Mouse (Mus musculus): ENCODE results near the gene Cdh23. TPM values are rescaled to one million over a fixed set of nuclear protein-coding genes. Genes with fewer than 3 reads are reported as not detected.
A peak's percentile ranks its signal among the peaks of the same experiment; 100 is the strongest.

Gene Cdh23
- polyA plus RNA-seq, 2 experiments = 0.73 to 2.7 TPM

DNA sequence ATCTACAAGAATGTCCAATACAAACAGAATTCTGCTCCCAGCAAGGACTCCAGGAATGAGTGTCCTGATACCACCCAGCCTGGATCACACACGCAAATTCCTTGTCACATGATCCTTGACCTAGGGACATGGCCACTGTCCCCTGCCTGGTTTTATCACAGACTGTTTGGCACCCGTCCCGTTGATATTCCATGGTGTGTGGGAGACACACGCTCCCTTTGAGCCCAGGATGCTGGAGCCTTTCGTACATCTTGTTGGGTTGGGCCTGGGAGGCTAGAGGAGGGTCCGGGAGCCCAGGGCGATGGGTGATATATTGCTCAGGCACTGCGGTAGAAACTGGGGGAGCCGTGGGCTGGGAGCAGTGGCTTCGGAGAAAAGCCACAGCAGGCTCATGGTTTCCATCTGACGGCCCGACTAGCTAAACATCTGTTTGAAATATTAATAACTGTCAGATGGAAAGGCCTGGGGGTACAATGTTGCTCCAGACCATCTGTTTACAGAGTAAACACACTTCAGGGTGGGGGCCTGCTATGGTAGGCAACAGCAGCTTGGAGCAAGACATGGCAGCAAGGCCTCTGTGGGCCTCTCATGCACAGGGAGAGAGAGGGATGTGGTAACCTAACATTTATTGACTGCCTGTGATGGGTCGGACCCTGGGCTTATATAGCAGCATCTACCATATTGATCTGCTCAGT, 232.2 kb downstream of the Cdh23 start:
- no peaks in the 10 kb centered on the region for H3K36me3 ChIP-seq (ENCODE audit: control insufficient read depth, insufficient read depth, low read length)
- H3K4me2 ChIP-seq (replicated peaks; ENCODE audit: low read depth, low read length, severe bottlenecking) = no peak overlapping the region
- H3K27me3 ChIP-seq (ENCODE audit: control insufficient read depth, insufficient read depth, low read length) = no peaks in the 10 kb centered on the region
- no peaks in the 10 kb centered on the region for H3K4me1 ChIP-seq (ENCODE audit: control insufficient read depth, insufficient read depth, low read length)
- no peaks in the 10 kb centered on the region for H3K9me3 ChIP-seq (ENCODE audit: control insufficient read depth, low read length)
- TF ChIP-seq POLR2A (IDR thresholded peaks at IDR 0.05; ENCODE audit: borderline replicate concordance, extremely low read depth, insufficient read depth, insufficient read length) = no peak
- H3K4me3 ChIP-seq (replicated peaks; ENCODE audit: low read length) = no peak overlapping the region
- no peak overlapping the region for H3K9ac ChIP-seq (ENCODE audit: low read depth, low read length, severe bottlenecking)
- ATAC-seq (ENCODE audit: low FRiP score, low read depth) (no peak), DNase-seq (ENCODE audit: low spot score) (no peak)
- no peak overlapping the region for H3K27ac ChIP-seq (replicated peaks; ENCODE audit: low read depth, low read length)
- 66% methylated on average over 13 of the region's 13 CpGs for WGBS

DNA sequence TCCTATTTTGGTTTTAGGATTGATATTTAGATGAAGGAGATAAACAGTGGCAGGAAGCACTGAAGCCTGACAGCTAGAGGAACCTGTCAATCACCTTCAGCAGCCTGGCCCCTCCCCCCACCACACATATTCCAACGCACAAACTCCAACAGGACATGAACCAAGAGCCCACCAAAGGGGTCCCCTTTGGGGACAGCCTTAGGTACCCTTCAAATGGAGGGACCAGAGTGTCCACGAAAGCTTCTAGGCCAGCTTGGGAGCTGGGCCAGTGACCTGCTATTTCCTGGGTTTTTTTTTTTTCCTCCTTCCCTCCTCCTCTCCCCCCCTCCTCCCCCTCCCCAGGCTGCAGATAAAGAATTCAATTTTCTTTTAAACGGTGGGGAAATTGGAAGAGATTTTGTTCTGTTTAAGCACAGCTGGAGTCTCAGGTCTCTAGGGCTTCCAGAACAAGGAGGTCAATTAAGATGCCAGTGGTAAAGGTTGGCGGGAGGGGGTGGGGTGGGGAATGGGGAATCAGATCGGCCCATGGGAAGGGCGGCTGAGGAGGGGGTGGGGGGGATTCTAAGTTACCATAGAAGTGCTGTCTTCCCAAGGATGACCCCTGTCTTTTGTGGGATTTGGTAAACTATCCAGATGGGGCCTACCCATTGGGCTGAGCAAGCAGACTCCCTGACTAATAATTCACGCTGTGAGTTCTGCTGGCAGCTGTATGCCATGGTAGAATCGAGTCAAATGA, 239.5 kb downstream of the Cdh23 start:
- TF ChIP-seq POLR2A (IDR thresholded peaks at IDR 0.05; ENCODE audit: borderline replicate concordance, extremely low read depth, insufficient read depth, insufficient read length) = no peak
- Histone ChIP-seq H3K27me3 (ENCODE audit: control insufficient read depth, insufficient read depth, low read length) (no peaks in the 10 kb centered on the region), H3K4me2 (replicated peaks; ENCODE audit: low read depth, low read length, severe bottlenecking) (no peak overlapping the region), H3K4me3 (replicated peaks; ENCODE audit: low read length) (no peak overlapping the region), H3K4me1 (ENCODE audit: control insufficient read depth, insufficient read depth, low read length) (no peaks in the 10 kb centered on the region), H3K27ac (replicated peaks; ENCODE audit: low read depth, low read length) (no peak overlapping the region), H3K9ac (ENCODE audit: low read depth, low read length, severe bottlenecking) (no peak overlapping the region), H3K9me3 (ENCODE audit: control insufficient read depth, low read length) (no peaks in the 10 kb centered on the region), H3K36me3 (ENCODE audit: control insufficient read depth, insufficient read depth, low read length) (no peaks in the 10 kb centered on the region)
- DNase-seq (ENCODE audit: low spot score) (no peak), ATAC-seq (ENCODE audit: low FRiP score, low read depth) (no peak)
- 16% methylated on average over 8 of the region's 8 CpGs for WGBS

DNA sequence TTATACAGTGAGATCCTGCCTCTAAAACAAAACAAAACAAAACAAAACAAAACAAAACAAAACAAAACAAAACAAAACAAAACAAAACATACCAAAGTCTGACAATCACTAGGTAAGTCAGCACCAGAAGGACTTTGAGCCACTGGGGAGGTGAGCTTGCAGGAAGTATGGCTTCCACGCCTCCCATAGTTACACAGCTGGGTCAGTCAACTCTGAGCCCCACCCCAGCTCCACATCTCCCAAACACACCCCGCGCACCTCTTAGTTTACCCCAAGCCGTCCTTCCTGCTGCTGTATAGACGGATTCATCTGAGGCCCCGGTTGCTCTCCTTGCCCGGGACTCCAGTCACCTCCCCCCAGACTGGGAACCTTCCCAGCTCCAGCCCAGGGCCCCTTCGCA, 241.1 kb downstream of the Cdh23 start:
- TF ChIP-seq POLR2A (IDR thresholded peaks at IDR 0.05; ENCODE audit: borderline replicate concordance, extremely low read depth, insufficient read depth, insufficient read length) = no peak
- H3K27me3 ChIP-seq (ENCODE audit: control insufficient read depth, insufficient read depth, low read length) = no peaks in the 10 kb centered on the region
- no peak overlapping the region for H3K4me3 ChIP-seq (replicated peaks; ENCODE audit: low read length)
- H3K9me3 ChIP-seq (ENCODE audit: control insufficient read depth, low read length) = no peaks in the 10 kb centered on the region
- H3K4me2 ChIP-seq (replicated peaks; ENCODE audit: low read depth, low read length, severe bottlenecking) = no peak overlapping the region
- no peak overlapping the region for H3K9ac ChIP-seq (ENCODE audit: low read depth, low read length, severe bottlenecking)
- 66% methylated on average over 8 of the region's 8 CpGs for WGBS
- H3K36me3 ChIP-seq (ENCODE audit: control insufficient read depth, insufficient read depth, low read length) = no peaks in the 10 kb centered on the region
- H3K4me1 ChIP-seq (ENCODE audit: control insufficient read depth, insufficient read depth, low read length) = no peaks in the 10 kb centered on the region
- ATAC-seq (ENCODE audit: low FRiP score, low read depth) (no peak), DNase-seq (ENCODE audit: low spot score) (no peak)
- H3K27ac ChIP-seq (replicated peaks; ENCODE audit: low read depth, low read length) = no peak overlapping the region

DNA sequence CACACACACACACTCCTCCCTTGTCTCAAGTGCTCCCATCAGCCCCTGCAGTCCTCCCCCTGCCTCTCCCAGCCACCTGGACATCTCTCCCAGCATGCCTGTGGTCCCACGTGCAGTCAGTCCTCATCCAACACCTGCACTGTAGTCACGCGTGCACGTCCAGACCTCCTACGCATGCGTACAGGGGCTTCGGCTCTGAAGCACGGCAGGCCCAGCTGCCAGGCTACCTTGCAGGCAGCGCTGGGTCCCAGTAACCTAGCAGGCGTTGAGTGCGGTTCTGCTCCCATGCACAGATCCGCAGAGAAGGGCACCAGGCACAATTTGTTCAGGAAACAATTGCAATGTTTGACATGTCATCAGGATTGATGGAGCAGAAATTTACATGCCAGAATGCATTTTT, 249.1 kb downstream of the Cdh23 start:
- no peak overlapping the region for H3K27ac ChIP-seq (replicated peaks; ENCODE audit: low read depth, low read length)
- DNase-seq (ENCODE audit: low spot score) = no peak
- no peak overlapping the region for H3K9ac ChIP-seq (ENCODE audit: low read depth, low read length, severe bottlenecking)
- ATAC-seq (ENCODE audit: low FRiP score, low read depth) = no peak
- no peak overlapping the region for H3K4me3 ChIP-seq (replicated peaks; ENCODE audit: low read length)
- no peak for TF ChIP-seq POLR2A (IDR thresholded peaks at IDR 0.05; ENCODE audit: borderline replicate concordance, extremely low read depth, insufficient read depth, insufficient read length)
- no peak overlapping the region for H3K4me2 ChIP-seq (replicated peaks; ENCODE audit: low read depth, low read length, severe bottlenecking)
- no peaks in the 10 kb centered on the region for H3K4me1 ChIP-seq (ENCODE audit: control insufficient read depth, insufficient read depth, low read length)
- H3K36me3 ChIP-seq (ENCODE audit: control insufficient read depth, insufficient read depth, low read length) = no peaks in the 10 kb centered on the region
- H3K9me3 ChIP-seq (ENCODE audit: control insufficient read depth, low read length) = no peaks in the 10 kb centered on the region
- WGBS = 84% methylated on average over 12 of the region's 12 CpGs
- no peaks in the 10 kb centered on the region for H3K27me3 ChIP-seq (ENCODE audit: control insufficient read depth, insufficient read depth, low read length)

DNA sequence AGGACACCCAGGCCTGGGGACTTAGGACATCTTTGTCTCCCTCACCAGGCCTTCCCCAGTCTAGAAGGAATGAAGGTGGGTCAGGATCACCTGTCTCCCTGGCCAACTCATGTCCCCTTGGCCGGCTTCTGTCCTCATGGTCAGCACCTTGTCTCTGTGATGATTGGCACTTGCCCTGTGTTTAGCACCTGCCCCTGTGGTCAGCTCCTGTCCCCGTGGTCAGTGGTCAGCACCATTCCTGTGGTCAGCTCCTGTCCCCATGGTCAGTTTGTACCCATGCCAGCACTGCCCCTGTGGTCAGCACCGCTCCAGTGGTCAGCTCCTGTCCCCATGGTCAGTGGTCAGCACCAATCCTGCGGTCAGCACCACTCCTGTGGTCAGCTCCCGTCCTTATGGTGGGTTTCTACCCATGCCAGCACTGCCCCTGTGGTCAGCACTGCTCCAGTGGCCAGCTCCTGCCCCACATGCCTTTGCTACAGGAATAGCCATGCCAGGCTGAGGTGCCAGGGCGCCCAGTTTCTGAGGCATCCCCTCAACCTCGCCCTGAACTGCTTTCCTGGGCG, 251.2 kb downstream of the Cdh23 start:
- Histone ChIP-seq H3K36me3 (ENCODE audit: control insufficient read depth, insufficient read depth, low read length) (no peaks in the 10 kb centered on the region), H3K9ac (ENCODE audit: low read depth, low read length, severe bottlenecking) (no peak overlapping the region), H3K27me3 (ENCODE audit: control insufficient read depth, insufficient read depth, low read length) (no peaks in the 10 kb centered on the region), H3K4me1 (ENCODE audit: control insufficient read depth, insufficient read depth, low read length) (no peaks in the 10 kb centered on the region), H3K4me2 (replicated peaks; ENCODE audit: low read depth, low read length, severe bottlenecking) (no peak overlapping the region), H3K4me3 (replicated peaks; ENCODE audit: low read length) (no peak overlapping the region), H3K27ac (replicated peaks; ENCODE audit: low read depth, low read length) (no peak overlapping the region), H3K9me3 (ENCODE audit: control insufficient read depth, low read length) (no peaks in the 10 kb centered on the region)
- TF ChIP-seq POLR2A (IDR thresholded peaks at IDR 0.05; ENCODE audit: borderline replicate concordance, extremely low read depth, insufficient read depth, insufficient read length) = no peak
- 66% methylated on average over 6 of the region's 8 CpGs for WGBS
- DNase-seq (ENCODE audit: low spot score) = peak; percentile 9
- no peak for ATAC-seq (ENCODE audit: low FRiP score, low read depth)

Data from limb, embryonic 14.5 days (tissue).